Mouse (Mus musculus): Measurements from ENCODE around the gene Efhd1.

The Efhd1 gene

GRCm38 (mm10) chr1:87270204-87270603 is 6.0 kb downstream of the Efhd1 start:
- DNase-seq (ENCODE audit: low spot score in 2 of 2) = no peak

- no peak for DNase-seq (ENCODE audit: low spot score in 2 of 2)
Measured at GRCm38 (mm10) chr1:87270641-87271467, 6.7 kb downstream of the Efhd1 start.

GRCm38 (mm10) chr1:87271596-87271995 is 7.4 kb downstream of the Efhd1 start:
- no peak for DNase-seq (ENCODE audit: low spot score in 2 of 2)

- no peak for DNase-seq (ENCODE audit: low spot score in 2 of 2)
Measured at GRCm38 (mm10) chr1:87272462-87272861, 8.3 kb downstream of the Efhd1 start.

DNA sequence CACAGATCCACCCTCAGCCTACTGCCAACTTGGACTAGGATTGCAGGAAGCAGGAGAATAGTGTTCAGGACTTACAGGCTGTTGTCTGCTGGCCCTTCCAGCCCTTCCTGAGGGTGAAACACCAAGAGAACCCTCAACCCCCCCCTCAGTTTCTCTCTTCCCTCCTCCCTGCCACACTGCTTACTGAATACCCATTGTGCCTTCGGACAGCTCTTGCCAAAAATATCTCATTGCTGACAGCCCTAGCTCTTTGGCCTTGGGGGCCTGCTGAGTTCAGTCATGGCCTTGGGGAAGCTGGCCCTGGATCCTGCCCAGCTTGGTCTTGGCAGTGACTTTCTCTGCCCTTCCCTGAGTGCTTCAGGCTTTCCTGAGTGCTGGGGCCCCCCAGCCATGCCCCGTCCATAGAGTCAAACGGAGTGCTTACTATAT is 9.4 kb downstream of the Efhd1 start:
- no peak for DNase-seq (ENCODE audit: low spot score in 2 of 2)

GRCm38 (mm10) chr1:87274134-87274533 is 10.0 kb downstream of the Efhd1 start:
- DNase-seq (ENCODE audit: low spot score in 2 of 2) = no peak

GRCm38 (mm10) chr1:87275151-87275550 is 11.0 kb downstream of the Efhd1 start:
- no peak for DNase-seq (ENCODE audit: low spot score in 2 of 2)

GRCm38 (mm10) chr1:87276056-87276455 is 11.9 kb downstream of the Efhd1 start:
- DNase-seq (ENCODE audit: low spot score in 2 of 2) = no peak

DNA sequence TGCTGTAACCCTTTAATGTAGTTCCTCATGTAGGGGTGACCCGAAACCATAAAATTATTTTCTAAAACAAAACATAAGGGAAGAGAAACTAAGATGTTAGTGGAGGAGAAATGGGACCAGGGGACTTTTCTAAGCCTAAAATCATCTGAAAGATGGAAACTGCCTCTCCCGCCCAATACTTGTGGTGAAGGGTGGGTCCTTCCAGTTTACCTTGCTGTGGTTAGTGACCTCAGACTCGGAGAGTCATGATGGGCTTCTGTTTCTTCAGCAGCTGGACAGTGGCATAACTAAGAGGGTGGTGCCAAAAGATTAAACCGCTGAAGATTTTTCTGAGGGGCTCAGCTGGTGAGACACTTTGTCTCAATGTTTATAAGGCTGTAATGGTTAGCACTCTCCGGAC is 16.1 kb downstream of the Efhd1 start:
- DNase-seq (ENCODE audit: low spot score in 2 of 2) = no peak

- no peak for DNase-seq (ENCODE audit: low spot score in 2 of 2)
Measured at GRCm38 (mm10) chr1:87281599-87282412, 17.6 kb downstream of the Efhd1 start.

GRCm38 (mm10) chr1:87282413-87282788 is 18.2 kb downstream of the Efhd1 start:
- DNase-seq (ENCODE audit: low spot score in 2 of 2) = no peak

- DNase-seq (ENCODE audit: low spot score in 2 of 2) = no peak
Measured at GRCm38 (mm10) chr1:87283410-87283960, 19.3 kb downstream of the Efhd1 start.

GRCm38 (mm10) chr1:87287105-87287504 is 22.9 kb downstream of the Efhd1 start:
- no peak for DNase-seq (ENCODE audit: low spot score in 2 of 2)

DNA sequence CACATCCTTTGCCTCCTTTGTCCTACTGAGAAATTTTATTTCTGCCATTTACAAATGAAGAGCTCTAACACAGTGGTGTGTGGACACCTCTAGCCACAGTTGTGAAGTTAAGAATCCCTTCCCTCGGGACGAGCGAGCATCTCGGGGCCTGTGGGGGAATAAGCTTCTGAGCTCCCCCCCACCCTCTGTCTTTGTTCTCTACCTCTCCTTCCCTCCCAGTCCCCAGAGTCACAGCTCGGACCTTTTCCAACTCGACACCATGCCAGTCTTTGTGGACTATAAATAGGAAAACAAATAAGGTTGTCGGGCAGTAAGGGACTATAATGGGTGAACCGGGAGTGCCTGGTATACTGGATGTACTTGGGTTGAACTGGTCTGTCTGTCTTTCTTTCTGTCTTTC is 27.3 kb downstream of the Efhd1 start:
- no peak for DNase-seq (ENCODE audit: low spot score in 2 of 2)

GRCm38 (mm10) chr1:87292420-87293190 is 28.4 kb downstream of the Efhd1 start:
- DNase-seq (ENCODE audit: low spot score in 2 of 2) = peak; percentile 13 to 40

DNA sequence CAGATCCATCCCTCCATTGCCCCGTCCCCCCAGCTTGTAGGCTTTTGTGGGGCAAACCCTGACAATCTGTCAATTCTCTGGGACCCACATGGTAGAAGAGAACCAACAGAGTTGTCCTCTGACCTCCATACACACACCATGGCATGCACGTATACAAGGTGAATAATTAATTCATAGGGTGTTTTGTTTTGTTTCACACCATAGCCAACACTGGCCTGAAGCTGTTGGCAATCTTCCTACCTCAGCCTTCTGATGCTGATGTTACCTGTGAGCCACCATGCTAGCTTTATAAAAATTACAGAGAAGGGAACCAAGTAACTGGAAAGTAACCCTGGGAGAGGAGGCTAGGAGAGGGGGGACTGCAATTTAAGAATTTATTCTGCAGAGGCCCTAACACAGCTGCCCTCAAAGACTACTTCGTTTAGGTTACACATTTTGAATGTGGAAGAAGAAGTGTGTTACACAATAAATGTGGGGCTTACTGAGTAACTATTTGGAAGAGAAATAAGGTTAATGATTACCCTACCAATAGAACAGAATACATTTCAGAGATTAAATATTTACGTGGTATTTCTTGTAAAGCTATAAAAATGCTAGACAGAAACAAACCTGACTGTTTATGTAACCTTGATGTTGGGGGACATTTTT is 30.0 kb downstream of the Efhd1 start:
- no peak for DNase-seq (ENCODE audit: low spot score in 2 of 2)

DNA sequence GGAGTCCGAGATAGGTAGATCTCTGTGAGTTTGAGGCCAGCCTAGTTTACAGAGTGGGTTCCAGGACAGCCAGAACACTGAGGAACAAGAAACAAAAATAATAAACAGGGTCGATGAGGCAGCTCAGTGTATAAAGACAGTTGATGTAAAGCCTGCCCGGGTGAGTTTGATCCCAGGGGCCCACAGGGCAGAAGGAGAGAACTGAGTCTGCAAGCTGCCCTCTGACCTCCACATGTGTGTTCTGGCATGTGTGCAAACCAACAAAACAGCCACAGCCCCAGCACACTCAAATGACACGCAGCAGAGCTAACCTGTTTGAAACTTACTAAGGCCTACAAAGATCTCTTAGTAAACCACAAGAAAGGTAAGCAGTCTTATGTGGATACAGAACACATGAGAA is 30.8 kb downstream of the Efhd1 start:
- no peak for DNase-seq (ENCODE audit: low spot score in 2 of 2)

DNA sequence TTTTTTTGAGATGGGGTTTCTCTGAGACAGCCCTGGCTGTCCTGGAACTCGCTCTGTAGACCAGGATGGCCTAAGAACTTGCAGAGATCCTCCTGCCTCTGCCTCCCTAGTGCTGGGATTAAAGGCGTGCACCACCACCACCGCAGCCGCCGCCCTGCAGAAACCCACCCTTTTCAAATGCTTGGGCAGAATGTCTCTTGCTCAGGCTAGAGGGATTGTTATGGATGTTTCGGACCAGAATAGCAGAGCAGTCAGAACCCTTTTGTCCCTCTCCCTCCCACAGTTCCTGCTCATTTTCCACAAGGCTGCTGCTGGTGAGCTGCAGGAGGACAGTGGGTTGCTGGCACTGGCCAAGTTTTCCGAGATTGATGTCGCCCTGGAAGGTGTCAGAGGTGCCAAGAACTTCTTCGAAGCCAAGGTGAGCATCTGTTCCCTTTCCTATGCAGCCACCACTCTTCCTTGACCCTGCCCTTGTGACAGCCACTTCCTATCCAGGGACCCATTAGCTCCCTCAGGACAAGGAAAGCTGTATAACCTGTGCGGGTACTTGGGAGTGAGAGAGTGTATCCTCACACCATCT is 33.3 kb downstream of the Efhd1 start:
- DNase-seq (ENCODE audit: low spot score in 2 of 2) = no peak

GRCm38 (mm10) chr1:87300360-87301286 is 36.5 kb downstream of the Efhd1 start:
- no peak for DNase-seq (ENCODE audit: low spot score in 2 of 2)

GRCm38 (mm10) chr1:87301971-87302370 is 37.8 kb downstream of the Efhd1 start:
- DNase-seq (ENCODE audit: low spot score in 2 of 2) = no peak
